ENCODE assay signal across 32 mouse cellular contexts in genomic region chr11:69148451-69148960, GRCm38 (mm10). TPM values are rescaled to one million over a fixed set of nuclear protein-coding genes. Genes with fewer than 3 reads are reported as not detected.
DNase-seq lines count a peak whose midpoint lies in the region; ATAC-seq lines count a peak whose summit lies in the region.
"Had no signal": no experiment of that assay in that cellular context is flagged by ENCODE, and none has a peak within 500 bp of the region (broad histone marks: within the 10 kb centered on the region; RNA-seq: fewer than 3 reads in every experiment).

No protein-coding gene starts in this region.

- DNase-seq in adrenal gland, adult (ENCODE audit: inconsistent age in 2 of 2, low spot score in 1 of 2), result peak; percentile 36 to 59
- no peak for DNase-seq in adrenal gland, postnatal 4 days (ENCODE audit: low spot score in 2 of 2)
- DNase-seq in adrenal gland, postnatal 36 days, result peak; percentile 28 to 41
- no peak for DNase-seq in adrenal gland, postnatal 25 days
- DNase-seq in cerebellum, postnatal 25 days, result peak; percentile 60 to 62
- DNase-seq in cerebellum, postnatal 4 days (ENCODE audit: low spot score in 2 of 2), result no peak
- DNase-seq in adipocyte (ENCODE audit: low spot score), result peak; percentile 22
- DNase-seq: cerebellum, adult 8-10 months; embryo, embryonic 11 days; gastrocnemius, postnatal 25 days; heart, adult 2 months; heart, postnatal 14 days; heart, postnatal 4 days; kidney, adult 18-20 months; kidney, adult 9 months had no signal

- ATAC-seq in CD4-positive, CD25-positive, alpha-beta regulatory T cell, adult 4 months, result no peak
- ATAC-seq: forebrain, embryonic 15.5 days; hindbrain, postnatal 0 days; inflammation-experienced regulatory T-cells, adult 6 months; intestine, embryonic 16.5 days; Patski had no signal

RNA-seq across cellular contexts. Expression of gene Alox12b, which starts 8.3 kb away (rescaled TPM):
- total RNA-seq in adrenal gland, postnatal 4 days (2021), result not detected
- not detected for total RNA-seq in adrenal gland, postnatal 36 days (2021)
- not detected in 2 replicates for total RNA-seq in adrenal gland, postnatal 25 days (2021)
- polyA plus RNA-seq in CD4-positive, CD25-positive, alpha-beta regulatory T cell, adult 4 months (2017; shearing (Covaris generic)), result not detected
- total RNA-seq: CH12.LX; G1E; gastrocnemius, adult 8-10 months; heart, adult 2 months; heart, postnatal 14 days; heart, postnatal 4 days had no signal
- polyA plus RNA-seq: embryonic facial prominence, embryonic 13.5 days; erythroblast, embryonic 14.5 days; forebrain, embryonic 12.5 days; forebrain, embryonic 15.5 days; G1E; gonadal fat pad, adult 2 months; heart, embryonic 10.5 days; heart, embryonic 13.5 days; heart, embryonic 16.5 days; inflammation-experienced regulatory T-cells, adult 6 months; Patski had no signal

RNA-seq across cellular contexts. Expression of gene Aloxe3, which starts 22.8 kb away (rescaled TPM):
- total RNA-seq in adrenal gland, postnatal 4 days (2021), result under 1 TPM; 0.67 to 0.73 TPM
- total RNA-seq in adrenal gland, postnatal 36 days (2021), result 1 to 10 TPM in 1 of 2 experiments, under 1 TPM in 1; 0.63 to 1.1 TPM
- 0.64 and 2.8 TPM in 2 replicates for total RNA-seq in adrenal gland, postnatal 25 days (2021)
- under 1 TPM in 1 of 2 experiments, not detected in 1; 0.35 TPM for polyA plus RNA-seq in CD4-positive, CD25-positive, alpha-beta regulatory T cell, adult 4 months (2017; shearing (Covaris generic))
- total RNA-seq: gastrocnemius, postnatal 25 days; heart, postnatal 14 days had no signal
- polyA plus RNA-seq: G1E had no signal

RNA-seq across cellular contexts. Expression of gene 9130213A22Rik, which starts 26.1 kb away (rescaled TPM):
- total RNA-seq in adrenal gland, postnatal 4 days (2021), result 1 to 10 TPM; 1.3 to 1.4 TPM
- under 1 TPM; 0.50 to 0.76 TPM for total RNA-seq in adrenal gland, postnatal 36 days (2021)
- total RNA-seq in adrenal gland, postnatal 25 days (2021), result 1.2 and 1.6 TPM in 2 replicates
- not detected for polyA plus RNA-seq in CD4-positive, CD25-positive, alpha-beta regulatory T cell, adult 4 months (2017; shearing (Covaris generic))
- total RNA-seq: CH12.LX had no signal
- polyA plus RNA-seq: erythroblast, embryonic 14.5 days; hindbrain, embryonic 11.5 days had no signal

RNA-seq across cellular contexts. Expression of gene Hes7, which starts 28.3 kb away (rescaled TPM):
- under 1 TPM; 0.51 to 0.59 TPM for total RNA-seq in adrenal gland, postnatal 4 days (2021)
- under 1 TPM; 0.17 to 0.26 TPM for total RNA-seq in adrenal gland, postnatal 36 days (2021)
- not detected in 2 replicates for total RNA-seq in adrenal gland, postnatal 25 days (2021)
- not detected for polyA plus RNA-seq in CD4-positive, CD25-positive, alpha-beta regulatory T cell, adult 4 months (2017; shearing (Covaris generic))
- total RNA-seq: gastrocnemius, adult 8-10 months; gastrocnemius, postnatal 25 days had no signal
- polyA plus RNA-seq: inflammation-experienced regulatory T-cells, adult 6 months had no signal

RNA-seq across cellular contexts. Expression of gene Alox8, which starts 49.1 kb away (rescaled TPM):
- under 1 TPM in 1 of 2 experiments, not detected in 1; 0.08 TPM for total RNA-seq in adrenal gland, postnatal 4 days (2021)
- total RNA-seq in adrenal gland, postnatal 36 days (2021), result not detected
- total RNA-seq in adrenal gland, postnatal 25 days (2021), result not detected in 2 replicates
- 10 to 100 TPM; 10.6 to 15.5 TPM for polyA plus RNA-seq in CD4-positive, CD25-positive, alpha-beta regulatory T cell, adult 4 months (2017; shearing (Covaris generic))
- total RNA-seq: gastrocnemius, adult 8-10 months; gastrocnemius, postnatal 25 days had no signal
- polyA plus RNA-seq: erythroblast, embryonic 14.5 days; forebrain, embryonic 12.5 days; G1E; gonadal fat pad, adult 2 months; hindbrain, embryonic 11.5 days; Patski had no signal

Comparison
In these comparisons a context has a peak if more than half of its experiments do, and no peak if none do; other contexts are left out.
1. DNase-seq: peak in adrenal gland, adult (2 of 2), adrenal gland, postnatal 36 days (2 of 2), cerebellum, postnatal 25 days (2 of 2) and adipocyte (single experiment); none in adrenal gland, postnatal 4 days (0 of 2), adrenal gland, postnatal 25 days (single experiment) and cerebellum, postnatal 4 days (0 of 2).